Mouse (Mus musculus): ENCODE data around the gene Clasp1. TPM values are rescaled to one million over a fixed set of nuclear protein-coding genes. Genes with fewer than 3 reads are reported as not detected.

Gene Clasp1
- polyA plus RNA-seq, 1 experiment = 25.6 TPM

DNA sequence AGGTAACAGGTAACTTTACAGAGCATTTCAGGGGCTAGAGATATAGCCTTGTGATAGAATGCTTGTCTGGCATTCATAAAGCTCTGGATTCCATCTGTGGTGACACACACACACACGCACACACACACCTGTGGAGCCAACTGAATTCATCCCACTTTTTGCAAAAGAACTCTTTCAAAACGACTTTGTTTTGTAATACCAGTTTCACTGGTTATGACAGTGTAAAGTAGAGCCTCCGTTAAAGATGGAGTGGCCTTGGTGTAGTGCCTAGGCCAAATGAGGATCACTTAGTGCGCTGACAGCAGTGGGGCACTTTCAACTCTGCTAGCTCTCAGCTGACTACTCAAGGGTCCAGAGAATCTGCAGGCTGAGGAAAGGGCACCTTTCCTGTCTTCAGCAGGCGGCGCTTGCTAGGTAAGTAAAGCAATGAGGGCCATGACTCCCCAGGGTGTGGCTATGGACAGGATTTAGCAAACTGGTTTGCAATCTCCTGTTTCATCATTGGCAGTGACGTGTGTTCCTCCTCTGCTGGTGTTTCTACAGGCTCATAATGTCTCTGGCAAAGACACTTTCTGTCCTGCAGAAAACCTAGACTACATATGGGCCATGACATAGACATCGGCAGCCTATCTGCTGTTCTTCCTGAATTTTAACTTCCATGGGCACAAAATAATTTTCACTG is 8.6 kb upstream of the Clasp1 start:
- Histone ChIP-seq H3K4me1 (ENCODE audit: control insufficient read depth, insufficient read depth, low read length) (no peaks in the 10 kb centered on the region; the same call in 1 of the 2 replicates), H3K27ac (ENCODE audit: control insufficient read depth, insufficient read depth, low read depth, low read length, poor library complexity) (peak overlapping the region; percentile 81), H3K4me3 (replicated peaks; ENCODE audit: control insufficient read depth, low read depth, low read length) (no peak overlapping the region)
- WGBS = 48% methylated on average over 8 of the region's 8 CpGs
- TF ChIP-seq POLR2A (IDR thresholded peaks at IDR 0.05; ENCODE audit: borderline replicate concordance, control insufficient read depth, low read depth, low read length) (no peak), CTCF (IDR thresholded peaks at IDR 0.05; ENCODE audit: control insufficient read depth, insufficient read depth, low read length) (no peak)

DNA sequence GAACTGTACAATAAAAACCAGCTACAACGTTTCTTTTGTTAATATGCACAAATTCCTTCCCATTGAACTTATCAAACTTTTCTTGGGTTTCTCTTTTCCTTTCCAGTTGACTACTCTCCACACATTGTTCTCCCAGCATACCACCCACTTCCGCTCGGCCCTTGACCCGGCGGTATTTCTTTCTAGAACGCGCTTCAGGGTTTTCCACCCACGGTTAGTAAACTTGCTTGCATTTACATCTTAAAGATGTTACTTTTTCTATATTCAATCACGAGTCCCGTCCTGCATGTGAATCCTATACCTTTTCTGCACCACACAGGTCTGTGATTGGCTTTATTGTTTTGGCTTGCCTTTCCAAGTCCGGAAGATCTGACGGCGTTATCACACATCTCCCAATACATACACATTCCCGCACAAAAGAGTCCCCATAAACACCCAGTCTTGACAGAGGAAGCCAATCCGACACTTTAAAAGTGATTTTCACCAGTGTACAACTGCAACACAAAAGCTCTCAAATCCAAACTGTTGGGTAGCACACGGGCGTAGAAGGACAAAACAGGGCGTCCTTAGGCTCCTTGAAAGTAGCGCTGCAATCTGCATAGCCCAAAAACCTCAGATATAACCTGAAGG is 616 bp upstream of the Clasp1 start:
- Histone ChIP-seq H3K4me3 (replicated peaks; ENCODE audit: control insufficient read depth, low read depth, low read length) (peak overlapping the region; percentile 74), H3K4me1 (ENCODE audit: control insufficient read depth, insufficient read depth, low read length) (peaks cover 2% of the 10 kb centered on the region; the same call in 1 of the 2 replicates), H3K27ac (ENCODE audit: control insufficient read depth, insufficient read depth, low read depth, low read length, poor library complexity) (peak overlapping the region; percentile 84)
- WGBS = under 1% methylated on average over 19 of the region's 19 CpGs
- no peak for TF ChIP-seq POLR2A (IDR thresholded peaks at IDR 0.05; ENCODE audit: borderline replicate concordance, control insufficient read depth, low read depth, low read length)
- no peak for TF ChIP-seq CTCF (IDR thresholded peaks at IDR 0.05; ENCODE audit: control insufficient read depth, insufficient read depth, low read length)

DNA sequence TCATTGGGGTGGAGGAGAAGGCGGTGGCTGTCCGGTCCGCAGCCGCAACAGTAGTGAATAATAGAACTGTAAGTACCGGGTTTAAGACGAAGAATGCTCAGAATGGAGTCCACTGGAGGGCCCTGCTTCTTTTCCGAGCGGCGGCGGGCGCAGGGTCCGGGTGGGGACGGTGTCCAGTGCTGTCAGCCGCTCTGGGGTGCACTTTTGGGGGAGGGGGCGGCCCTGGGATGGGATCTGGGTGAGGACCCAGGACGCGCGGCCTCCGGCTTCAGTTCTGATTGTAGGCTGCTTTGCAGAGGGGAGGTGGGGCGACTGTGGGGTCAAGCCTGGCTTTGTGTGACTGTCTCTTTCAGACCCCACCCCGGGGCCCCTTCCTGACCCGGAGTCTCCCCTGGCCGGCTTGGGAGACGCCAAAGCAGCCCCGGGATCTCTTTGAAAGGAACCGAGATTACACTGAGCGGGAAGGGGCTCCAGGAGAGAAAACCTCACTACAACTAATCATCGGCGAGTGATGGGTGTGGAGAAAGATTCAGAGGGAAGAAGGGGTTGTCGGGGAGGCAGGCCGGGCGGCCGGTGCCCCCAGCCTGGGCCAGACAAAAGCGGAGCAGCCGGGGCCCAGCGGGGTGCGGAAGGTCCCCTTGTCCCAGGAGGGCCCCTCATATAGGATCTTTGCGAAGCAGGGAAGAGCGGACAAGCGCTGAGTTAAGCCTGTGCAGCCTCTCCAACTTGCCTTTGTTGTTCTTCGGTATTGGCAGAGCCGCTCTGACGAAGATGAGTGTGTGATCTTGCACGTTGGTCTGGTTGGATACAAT is 802 bp downstream of the Clasp1 start:
- Histone ChIP-seq H3K27ac (ENCODE audit: control insufficient read depth, insufficient read depth, low read depth, low read length, poor library complexity) (peak overlapping the region; percentile 93), H3K4me1 (ENCODE audit: control insufficient read depth, insufficient read depth, low read length) (peaks cover 2% of the 10 kb centered on the region; the same call in 1 of the 2 replicates), H3K4me3 (replicated peaks; ENCODE audit: control insufficient read depth, low read depth, low read length) (peak overlapping the region; percentile 74)
- TF ChIP-seq CTCF (IDR thresholded peaks at IDR 0.05; ENCODE audit: control insufficient read depth, insufficient read depth, low read length) (no peak), POLR2A (IDR thresholded peaks at IDR 0.05; ENCODE audit: borderline replicate concordance, control insufficient read depth, low read depth, low read length) (no peak)
- WGBS = under 1% methylated on average over 44 of the region's 44 CpGs

DNA sequence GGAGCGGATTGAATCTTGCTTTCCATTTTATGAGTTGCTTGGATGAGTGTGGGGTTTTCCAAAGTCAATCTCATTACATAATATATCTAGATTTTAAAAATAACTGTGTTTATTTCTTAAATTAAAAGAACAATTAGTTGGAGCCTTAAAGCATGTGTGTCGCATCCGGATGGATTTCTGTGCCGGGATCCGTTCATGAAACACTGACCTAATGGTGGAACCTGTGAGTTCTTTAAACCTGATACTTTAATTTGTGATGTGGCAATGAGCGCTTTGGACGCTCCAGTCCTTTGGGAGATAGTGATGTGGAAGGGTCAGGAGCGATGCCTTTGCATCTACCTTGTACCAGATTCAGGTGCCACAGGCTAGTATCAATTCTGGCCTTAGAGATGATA is 1.4 kb downstream of the Clasp1 start:
- Histone ChIP-seq H3K4me1 (ENCODE audit: control insufficient read depth, insufficient read depth, low read length) (peaks cover 2% of the 10 kb centered on the region; the same call in 1 of the 2 replicates), H3K4me3 (replicated peaks; ENCODE audit: control insufficient read depth, low read depth, low read length) (peak overlapping the region; percentile 74), H3K27ac (ENCODE audit: control insufficient read depth, insufficient read depth, low read depth, low read length, poor library complexity) (peak overlapping the region; percentile 93)
- WGBS = 40% methylated on average over 8 of the region's 8 CpGs
- TF ChIP-seq POLR2A (IDR thresholded peaks at IDR 0.05; ENCODE audit: borderline replicate concordance, control insufficient read depth, low read depth, low read length) (no peak), CTCF (IDR thresholded peaks at IDR 0.05; ENCODE audit: control insufficient read depth, insufficient read depth, low read length) (no peak)

DNA sequence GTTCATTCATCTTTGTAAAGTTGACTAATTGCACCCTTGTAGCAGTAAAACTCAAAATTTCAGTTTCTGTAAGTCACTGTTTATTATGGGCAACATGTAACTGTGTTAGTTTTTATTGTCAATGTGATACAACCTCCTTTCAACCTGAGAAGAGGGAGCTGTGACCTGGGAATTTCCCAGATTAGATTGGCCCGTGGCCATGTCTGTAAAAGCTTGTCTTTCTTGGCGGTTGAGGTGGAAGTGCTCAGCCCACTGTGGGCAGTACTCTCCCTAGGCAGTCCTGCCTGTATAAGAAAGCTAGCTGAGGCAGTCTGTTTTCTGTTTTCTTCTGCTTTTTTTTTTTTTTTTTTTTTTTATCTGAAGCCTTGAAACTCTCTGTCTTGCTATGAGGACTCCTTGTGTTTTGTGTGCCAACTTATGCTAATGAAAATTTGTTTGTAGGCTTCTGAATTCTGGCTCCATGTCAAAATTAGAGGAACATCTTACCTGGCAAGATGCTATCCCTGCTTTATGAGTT is 2.1 kb downstream of the Clasp1 start:
- no peak overlapping the region for H3K27ac ChIP-seq (ENCODE audit: control insufficient read depth, insufficient read depth, low read depth, low read length, poor library complexity)
- TF ChIP-seq CTCF (IDR thresholded peaks at IDR 0.05; ENCODE audit: control insufficient read depth, insufficient read depth, low read length) (no peak), POLR2A (IDR thresholded peaks at IDR 0.05; ENCODE audit: borderline replicate concordance, control insufficient read depth, low read depth, low read length) (no peak)
- no peak overlapping the region for H3K4me3 ChIP-seq (replicated peaks; ENCODE audit: control insufficient read depth, low read depth, low read length)
- H3K4me1 ChIP-seq (ENCODE audit: control insufficient read depth, insufficient read depth, low read length) = peaks cover 2% of the 10 kb centered on the region; the same call in 1 of the 2 replicates
- WGBS = 71% methylated on average over 2 of the region's 2 CpGs

DNA sequence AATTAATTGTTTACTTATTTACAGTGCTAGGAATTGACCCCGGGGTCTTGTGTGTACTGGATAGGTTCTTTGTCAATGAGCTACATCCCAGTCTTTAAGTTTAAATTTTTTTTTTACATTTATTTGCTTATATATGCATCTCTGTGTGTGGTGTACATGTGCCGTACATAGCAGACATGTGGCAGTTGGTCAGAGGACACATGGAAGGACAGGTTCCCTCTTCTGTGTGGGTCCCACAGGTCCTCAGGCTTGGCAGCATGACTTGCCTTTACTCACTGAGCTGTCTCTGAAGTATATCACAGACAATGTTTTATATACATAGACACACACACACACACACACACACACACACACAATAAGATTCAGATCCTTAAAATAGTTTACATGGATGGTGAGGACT is 3.4 kb downstream of the Clasp1 start:
- TF ChIP-seq POLR2A (IDR thresholded peaks at IDR 0.05; ENCODE audit: borderline replicate concordance, control insufficient read depth, low read depth, low read length) = no peak
- no peak for TF ChIP-seq CTCF (IDR thresholded peaks at IDR 0.05; ENCODE audit: control insufficient read depth, insufficient read depth, low read length)
- Histone ChIP-seq H3K4me3 (replicated peaks; ENCODE audit: control insufficient read depth, low read depth, low read length) (no peak overlapping the region), H3K4me1 (ENCODE audit: control insufficient read depth, insufficient read depth, low read length) (peaks cover 2% of the 10 kb centered on the region; the same call in 1 of the 2 replicates), H3K27ac (ENCODE audit: control insufficient read depth, insufficient read depth, low read depth, low read length, poor library complexity) (no peak overlapping the region)
- WGBS = 83% methylated on average over 2 of the region's 2 CpGs

DNA sequence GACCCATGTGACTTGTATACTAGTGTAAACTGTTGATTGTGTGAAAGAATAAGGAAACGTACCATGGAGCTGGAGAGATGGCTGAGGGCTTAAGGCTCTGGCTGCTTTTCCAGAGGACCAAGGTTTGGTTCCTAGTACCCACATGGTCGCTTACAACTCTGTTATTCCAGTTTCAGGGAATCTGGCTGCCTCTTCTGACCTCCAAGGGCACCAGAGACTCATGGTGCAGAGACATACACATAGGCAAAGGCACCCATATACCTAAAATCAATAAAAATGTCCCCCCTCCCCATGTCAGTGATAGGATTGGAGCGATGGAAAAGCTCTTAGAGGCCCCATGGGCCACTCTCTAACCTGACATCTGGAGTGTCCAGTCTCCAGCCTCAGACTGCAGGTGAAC is 5.1 kb downstream of the Clasp1 start:
- TF ChIP-seq POLR2A (IDR thresholded peaks at IDR 0.05; ENCODE audit: borderline replicate concordance, control insufficient read depth, low read depth, low read length) = no peak
- no peak for TF ChIP-seq CTCF (IDR thresholded peaks at IDR 0.05; ENCODE audit: control insufficient read depth, insufficient read depth, low read length)
- no peak overlapping the region for H3K4me3 ChIP-seq (replicated peaks; ENCODE audit: control insufficient read depth, low read depth, low read length)
- H3K4me1 ChIP-seq (ENCODE audit: control insufficient read depth, insufficient read depth, low read length) = peaks cover 2% of the 10 kb centered on the region; the same call in 1 of the 2 replicates
- WGBS = 87% methylated on average over 3 of the region's 3 CpGs
- H3K27ac ChIP-seq (ENCODE audit: control insufficient read depth, insufficient read depth, low read depth, low read length, poor library complexity) = no peak overlapping the region

DNA sequence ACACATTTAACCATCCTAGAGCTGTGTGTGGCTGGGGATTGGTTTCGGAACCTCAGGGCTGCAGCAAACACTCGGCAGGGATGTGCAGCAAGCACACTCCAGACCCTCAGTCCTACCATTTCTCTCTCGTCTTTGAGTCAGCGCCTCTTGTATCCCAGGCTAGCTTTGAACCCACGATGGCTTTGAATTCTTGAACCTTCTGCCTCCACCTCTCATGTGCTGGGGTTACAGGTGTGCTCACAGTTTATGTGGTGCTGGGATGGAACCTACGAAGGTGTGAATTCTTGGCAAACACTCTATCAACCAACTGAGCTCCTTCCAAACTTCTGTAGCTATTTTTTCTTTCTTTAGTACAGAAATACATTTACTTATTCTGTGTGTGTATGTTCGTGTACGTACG is 9.0 kb downstream of the Clasp1 start:
- TF ChIP-seq CTCF (IDR thresholded peaks at IDR 0.05; ENCODE audit: control insufficient read depth, insufficient read depth, low read length) (no peak), POLR2A (IDR thresholded peaks at IDR 0.05; ENCODE audit: borderline replicate concordance, control insufficient read depth, low read depth, low read length) (no peak)

More for the DNA sequence above, 9.0 kb downstream of the Clasp1 start:
- WGBS = 86% methylated on average over 9 of the region's 9 CpGs
- H3K27ac ChIP-seq (ENCODE audit: control insufficient read depth, insufficient read depth, low read depth, low read length, poor library complexity) = no peak overlapping the region
- peaks cover 3% of the 10 kb centered on the region; the same call in 1 of the 2 replicates for H3K4me1 ChIP-seq (ENCODE audit: control insufficient read depth, insufficient read depth, low read length)
- no peak overlapping the region for H3K4me3 ChIP-seq (replicated peaks; ENCODE audit: control insufficient read depth, low read depth, low read length)
